27 mouse cellular contexts compared by ENCODE assay signal in the genomic region with DNA sequence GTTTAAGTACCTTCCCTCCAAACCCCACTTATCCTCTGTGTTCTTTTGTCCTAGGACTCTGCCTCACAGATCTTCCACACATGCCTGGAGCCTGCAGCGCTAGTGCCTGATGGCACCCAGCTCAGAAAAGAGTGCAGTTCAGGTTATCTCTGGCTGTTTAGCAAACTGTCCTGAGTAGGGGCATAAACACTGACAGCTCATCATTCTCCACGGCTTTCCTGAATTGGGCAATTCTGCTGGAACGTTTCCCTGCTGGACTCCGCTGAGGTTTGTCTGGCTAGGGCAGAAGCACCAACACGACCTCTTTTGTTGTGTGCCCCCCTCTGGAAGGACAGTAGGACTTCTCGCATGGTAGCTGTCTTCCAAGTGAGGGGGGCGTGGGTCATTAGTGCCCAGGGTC. TPM values are rescaled to one million over a fixed set of nuclear protein-coding genes. Genes with fewer than 3 reads are reported as not detected.
DNase-seq lines count a peak whose midpoint lies in the region; ATAC-seq and TF ChIP-seq lines count a peak whose summit lies in the region.
"Had no signal": no experiment of that assay in that cellular context is flagged by ENCODE, and none has a peak within 500 bp of the region (broad histone marks: within the 10 kb centered on the region; RNA-seq: fewer than 3 reads in every experiment).

No protein-coding gene starts in this region.

- 72% methylated on average over 7 of the region's 7 CpGs for WGBS in limb, embryonic 10.5 days
- 50% methylated on average over 7 of the region's 7 CpGs for WGBS in lung, postnatal 0 days

- H3K36me3 ChIP-seq in limb, embryonic 10.5 days, result no peaks in the 10 kb centered on the region
- H3K36me3 ChIP-seq in lung, postnatal 0 days (ENCODE audit: insufficient read depth, low read length), result no peaks in the 10 kb centered on the region
- H3K36me3 ChIP-seq in myocyte (ENCODE audit: control insufficient read depth, insufficient read depth), result no peaks in the 10 kb centered on the region
- H3K36me3 ChIP-seq: embryonic facial prominence, embryonic 12.5 days; heart, embryonic 15.5 days; hindbrain, embryonic 15.5 days; intestine, embryonic 15.5 days; limb, embryonic 15.5 days; liver, embryonic 15.5 days; midbrain, embryonic 12.5 days had no signal

- H3K9me3 ChIP-seq in limb, embryonic 10.5 days (replicated peaks), result no peaks in the 10 kb centered on the region
- no peaks in the 10 kb centered on the region for H3K9me3 ChIP-seq in lung, postnatal 0 days (ENCODE audit: low read length)
- H3K9me3 ChIP-seq: embryonic facial prominence, embryonic 12.5 days; heart, embryonic 15.5 days; hindbrain, embryonic 15.5 days; intestine, embryonic 15.5 days; limb, embryonic 15.5 days; liver, embryonic 15.5 days; midbrain, embryonic 12.5 days had no signal

- H3K9ac ChIP-seq in lung, postnatal 0 days (replicated peaks; ENCODE audit: low read depth), result no peak overlapping the region
- H3K9ac ChIP-seq: embryonic facial prominence, embryonic 12.5 days; forebrain, postnatal 0 days; heart, embryonic 15.5 days; hindbrain, embryonic 15.5 days; intestine, embryonic 15.5 days; limb, embryonic 15.5 days; liver, embryonic 15.5 days; midbrain, embryonic 12.5 days had no signal

- no peak for TF ChIP-seq CTCF in lung, postnatal 0 days (IDR thresholded peaks at IDR 0.05)

- no peak overlapping the region for H3ac ChIP-seq in myocyte (ENCODE audit: control insufficient read depth, insufficient read length)

- no peak for TF ChIP-seq POLR2A in myocyte (IDR thresholded peaks at IDR 0.05; ENCODE audit: insufficient read length, low read depth)

- peaks cover 9% of the 10 kb centered on the region; the same call in 1 of the 2 replicates for H3K4me1 ChIP-seq in limb, embryonic 10.5 days
- H3K4me1 ChIP-seq in lung, postnatal 0 days (ENCODE audit: insufficient read depth, low read depth, low read length), result no peaks in the 10 kb centered on the region
- H3K4me1 ChIP-seq: embryonic facial prominence, embryonic 12.5 days; hindbrain, embryonic 15.5 days; intestine, embryonic 15.5 days; liver, embryonic 15.5 days; midbrain, embryonic 12.5 days had no signal

- no peaks in the 10 kb centered on the region for H3K79me2 ChIP-seq in myocyte (ENCODE audit: control insufficient read depth, insufficient read depth)

- no peaks in the 10 kb centered on the region for H3K27me3 ChIP-seq in limb, embryonic 10.5 days (ENCODE audit: low read depth, poor library complexity, severe bottlenecking)
- H3K27me3 ChIP-seq in lung, postnatal 0 days (replicated peaks; ENCODE audit: insufficient read depth, low read length), result no peaks in the 10 kb centered on the region
- no peaks in the 10 kb centered on the region for H3K27me3 ChIP-seq in myocyte (ENCODE audit: control insufficient read depth, insufficient read depth, insufficient read length)
- H3K27me3 ChIP-seq: embryonic facial prominence, embryonic 12.5 days; heart, embryonic 15.5 days; hindbrain, embryonic 15.5 days; intestine, embryonic 15.5 days; limb, embryonic 15.5 days; liver, embryonic 15.5 days; midbrain, embryonic 12.5 days had no signal

- 0 out of 2 replicates have a peak, but pooled peaks have one; percentile 30 for ATAC-seq in lung, postnatal 0 days
- ATAC-seq: forebrain, postnatal 0 days; intestine, embryonic 15.5 days had no signal

- DNase-seq in heart, adult 18-20 months, result peak; percentile 11
- DNase-seq in heart, postnatal 4 days, result no peak
- DNase-seq in limb, embryonic 10.5 days (ENCODE audit: low spot score), result no peak
- peak; percentile 31 for DNase-seq in lung, postnatal 0 days (ENCODE audit: low spot score)
- no peak for DNase-seq in testis, postnatal 10 days (ENCODE audit: low spot score)
- no peak for DNase-seq in cerebellum, postnatal 25 days
- DNase-seq in thymus, postnatal 0 days (ENCODE audit: low spot score), result no peak
- DNase-seq: cerebellum, adult 11-12 months; cerebellum, postnatal 10 days; forebrain, postnatal 0 days; kidney, adult 9 months; kidney, postnatal 14 days; thymus, postnatal 14 days had no signal

- no peak overlapping the region for H3K4me3 ChIP-seq in limb, embryonic 10.5 days
- H3K4me3 ChIP-seq in lung, postnatal 0 days (ENCODE audit: low read depth, low read length), result no peak overlapping the region
- H3K4me3 ChIP-seq in myocyte, result no peak overlapping the region
- H3K4me3 ChIP-seq: embryonic facial prominence, embryonic 12.5 days; heart, embryonic 15.5 days; hindbrain, embryonic 15.5 days; intestine, embryonic 15.5 days; left cerebral cortex, adult 2 months; limb, embryonic 15.5 days; liver, embryonic 15.5 days; midbrain, embryonic 12.5 days had no signal

- H3K4me2 ChIP-seq in lung, postnatal 0 days (replicated peaks; ENCODE audit: low read depth, low read length), result no peak overlapping the region
- no peak overlapping the region for H3K4me2 ChIP-seq in myocyte (ENCODE audit: low read depth)
- H3K4me2 ChIP-seq: embryonic facial prominence, embryonic 12.5 days; heart, embryonic 15.5 days; hindbrain, embryonic 15.5 days; intestine, embryonic 15.5 days; limb, embryonic 15.5 days; liver, embryonic 15.5 days; midbrain, embryonic 12.5 days had no signal

- H3K27ac ChIP-seq in limb, embryonic 10.5 days, result peak overlapping the region; percentile 10; the same call in 1 of the 2 replicates
- H3K27ac ChIP-seq in lung, postnatal 0 days (ENCODE audit: low read length), result no peak overlapping the region
- H3K27ac ChIP-seq: embryonic facial prominence, embryonic 12.5 days; heart, embryonic 15.5 days; hindbrain, embryonic 15.5 days; intestine, embryonic 15.5 days; left cerebral cortex, adult 2 months; limb, embryonic 15.5 days; liver, embryonic 15.5 days; midbrain, embryonic 12.5 days had no signal

- TF ChIP-seq EP300 in lung, postnatal 0 days (IDR thresholded peaks at IDR 0.05), result no peak

TF ChIP-seq in myocyte, 11 proteins besides CTCF, POLR2A, EP300 and RAD21:
- TF ChIP-seq E2F4 (IDR thresholded peaks at IDR 0.05; ENCODE audit: insufficient read depth), result no peak
- no peak for TF ChIP-seq SRF (IDR thresholded peaks at IDR 0.05; ENCODE audit: control insufficient read depth, insufficient read length, low read depth)
- TF ChIP-seq REST (IDR thresholded peaks at IDR 0.05; ENCODE audit: insufficient read depth, insufficient read length), result no peak
- TF ChIP-seq TCF12 (IDR thresholded peaks at IDR 0.05; ENCODE audit: insufficient read depth, poor library complexity, severe bottlenecking), result no peak
- TF ChIP-seq MAX (IDR thresholded peaks at IDR 0.05; ENCODE audit: low read depth), result no peak
- peak; percentile 59; the same call in 1 of the 2 replicates for TF ChIP-seq CEBPB (IDR thresholded peaks at IDR 0.05; ENCODE audit: insufficient read depth, poor library complexity, severe bottlenecking)

RNA-seq across cellular contexts. Expression of a gene that starts 12.4 kb away (rescaled TPM):
- total RNA-seq in heart, adult 18-20 months (2021), result 1 to 10 TPM; 1.5 to 3.9 TPM
- total RNA-seq in heart, postnatal 4 days (2021), result 1 to 10 TPM; 4.9 to 5.4 TPM
- polyA plus RNA-seq in limb, embryonic 10.5 days (2016; fragmentation: Nextera tagmentation; extraction: Ambion mirVana), result not detected in 2 replicates
- polyA plus RNA-seq in lung, postnatal 0 days (2015; fragmentation: Nextera tagmentation; extraction: Ambion mirVana), result 15.6 and 16.1 TPM in 2 replicates
- 7.2 TPM for polyA plus RNA-seq in myocyte (2012; fragmentation: generic; extraction: Trizol)
- 1.2 and 1.6 TPM in 2 replicates for polyA plus RNA-seq in thymus, postnatal 0 days (2015; fragmentation: Nextera tagmentation; extraction: Ambion mirVana)
- total RNA-seq: hematopoietic stem cell, adult 5-6 weeks; megakaryocyte, adult 5-6 weeks; MEL; neutrophil, adult 5-6 weeks had no signal
- polyA plus RNA-seq: small intestine, adult 2 months had no signal

Comparison
In these comparisons a context has a peak if more than half of its experiments do, and no peak if none do; other contexts are left out.
1. DNase-seq: peak in heart, adult 18-20 months (2 of 2) and lung, postnatal 0 days (single experiment); none in heart, postnatal 4 days (single experiment), limb, embryonic 10.5 days (single experiment), testis, postnatal 10 days (single experiment), cerebellum, postnatal 25 days (0 of 2) and thymus, postnatal 0 days (single experiment).